Mouse (Mus musculus): ENCODE results near the gene Exosc10. TPM values are rescaled to one million over a fixed set of nuclear protein-coding genes. Genes with fewer than 3 reads are reported as not detected.
A peak's percentile ranks its signal among the peaks of the same experiment; 100 is the strongest.

The Exosc10 gene
- polyA plus RNA-seq, 1 experiment from 2014 or later: 30.0 TPM

- ATAC-seq (ENCODE audit: low FRiP score, low TSS enrichment): no peak
- Histone ChIP-seq H3K36me3 (ENCODE audit: control insufficient read depth, insufficient read depth, low read length) (peaks cover 31% of the 10 kb centered on the region), H3K9me3 (ENCODE audit: control insufficient read depth, low read length) (no peaks in the 10 kb centered on the region), H3K4me3 (ENCODE audit: low read depth, low read length) (no peak overlapping the region), H3K4me1 (replicated peaks; ENCODE audit: control insufficient read depth, insufficient read depth) (no peaks in the 10 kb centered on the region), H3K4me2 (replicated peaks; ENCODE audit: low read depth) (no peak overlapping the region), H3K9ac (ENCODE audit: low read length) (no peak overlapping the region), H3K27me3 (ENCODE audit: control insufficient read depth, insufficient read depth, low read length) (no peaks in the 10 kb centered on the region), H3K27ac (replicated peaks) (no peak overlapping the region)
- WGBS: 84% methylated on average over 9 of the region's 9 CpGs
- TF ChIP-seq EP300 (optimal IDR thresholded peaks at IDR 0.05) (no peak), CTCF (IDR thresholded peaks at IDR 0.05; ENCODE audit: low read depth) (no peak)
- DNase-seq (ENCODE audit: low spot score): no peak
These were observed 22.5 kb downstream of the Exosc10 start for GRCm38 (mm10) chr4:148580765-148581164.

GRCm38 (mm10) chr4:148581422-148581821 lies 23.2 kb downstream of the Exosc10 start:
- peaks cover 27% of the 10 kb centered on the region for H3K36me3 ChIP-seq (ENCODE audit: control insufficient read depth, insufficient read depth, low read length)
- WGBS: 81% methylated on average over 5 of the region's 5 CpGs
- no peak for ATAC-seq (ENCODE audit: low FRiP score, low TSS enrichment)
- no peak for DNase-seq (ENCODE audit: low spot score)
- H3K4me2 ChIP-seq (replicated peaks; ENCODE audit: low read depth): no peak overlapping the region
- H3K4me1 ChIP-seq (replicated peaks; ENCODE audit: control insufficient read depth, insufficient read depth): no peaks in the 10 kb centered on the region
- no peak overlapping the region for H3K27ac ChIP-seq (replicated peaks)
- H3K27me3 ChIP-seq (ENCODE audit: control insufficient read depth, insufficient read depth, low read length): no peaks in the 10 kb centered on the region
- no peak overlapping the region for H3K9ac ChIP-seq (ENCODE audit: low read length)
- TF ChIP-seq EP300 (optimal IDR thresholded peaks at IDR 0.05) (no peak), CTCF (IDR thresholded peaks at IDR 0.05; ENCODE audit: low read depth) (no peak)
- no peaks in the 10 kb centered on the region for H3K9me3 ChIP-seq (ENCODE audit: control insufficient read depth, low read length)
- H3K4me3 ChIP-seq (ENCODE audit: low read depth, low read length): no peak overlapping the region

- H3K36me3 ChIP-seq (ENCODE audit: control insufficient read depth, insufficient read depth, low read length): peaks cover 18% of the 10 kb centered on the region; the same call in 1 of the 2 replicates
- H3K27me3 ChIP-seq (ENCODE audit: control insufficient read depth, insufficient read depth, low read length): no peaks in the 10 kb centered on the region
- ATAC-seq (ENCODE audit: low FRiP score, low TSS enrichment) (no peak), DNase-seq (ENCODE audit: low spot score) (no peak)
- no peak overlapping the region for H3K4me3 ChIP-seq (ENCODE audit: low read depth, low read length)
- H3K27ac ChIP-seq (replicated peaks): no peak overlapping the region
- WGBS: 67% methylated on average over 4 of the region's 4 CpGs
- H3K9me3 ChIP-seq (ENCODE audit: control insufficient read depth, low read length): no peaks in the 10 kb centered on the region
- H3K4me2 ChIP-seq (replicated peaks; ENCODE audit: low read depth): no peak overlapping the region
- no peak overlapping the region for H3K9ac ChIP-seq (ENCODE audit: low read length)
- TF ChIP-seq EP300 (optimal IDR thresholded peaks at IDR 0.05): no peak
- no peak for TF ChIP-seq CTCF (IDR thresholded peaks at IDR 0.05; ENCODE audit: low read depth)
- H3K4me1 ChIP-seq (replicated peaks; ENCODE audit: control insufficient read depth, insufficient read depth): no peaks in the 10 kb centered on the region
These were observed 25.0 kb downstream of the Exosc10 start for GRCm38 (mm10) chr4:148583257-148583656.

GRCm38 (mm10) chr4:148586648-148587047 lies 28.4 kb downstream of the Exosc10 start:
- H3K4me3 ChIP-seq (ENCODE audit: low read depth, low read length): no peak overlapping the region
- TF ChIP-seq EP300 (optimal IDR thresholded peaks at IDR 0.05) (no peak), CTCF (IDR thresholded peaks at IDR 0.05; ENCODE audit: low read depth) (no peak)
- no peaks in the 10 kb centered on the region for H3K4me1 ChIP-seq (replicated peaks; ENCODE audit: control insufficient read depth, insufficient read depth)
- DNase-seq (ENCODE audit: low spot score): no peak
- H3K36me3 ChIP-seq (ENCODE audit: control insufficient read depth, insufficient read depth, low read length): peaks cover 2% of the 10 kb centered on the region; the same call in 1 of the 2 replicates
- ATAC-seq (ENCODE audit: low FRiP score, low TSS enrichment): no peak
- WGBS: 54% methylated on average over 9 of the region's 9 CpGs
- H3K27me3 ChIP-seq (ENCODE audit: control insufficient read depth, insufficient read depth, low read length): no peaks in the 10 kb centered on the region
- no peaks in the 10 kb centered on the region for H3K9me3 ChIP-seq (ENCODE audit: control insufficient read depth, low read length)
- no peak overlapping the region for H3K4me2 ChIP-seq (replicated peaks; ENCODE audit: low read depth)
- H3K27ac ChIP-seq (replicated peaks): no peak overlapping the region
- no peak overlapping the region for H3K9ac ChIP-seq (ENCODE audit: low read length)

- no peak for TF ChIP-seq EP300 (optimal IDR thresholded peaks at IDR 0.05)
- no peak for TF ChIP-seq CTCF (IDR thresholded peaks at IDR 0.05; ENCODE audit: low read depth)
- no peaks in the 10 kb centered on the region for H3K9me3 ChIP-seq (ENCODE audit: control insufficient read depth, low read length)
- peaks cover 5% of the 10 kb centered on the region; the same call in 1 of the 2 replicates for H3K36me3 ChIP-seq (ENCODE audit: control insufficient read depth, insufficient read depth, low read length)
- DNase-seq (ENCODE audit: low spot score) (no peak), ATAC-seq (ENCODE audit: low FRiP score, low TSS enrichment) (no peak)
- H3K27me3 ChIP-seq (ENCODE audit: control insufficient read depth, insufficient read depth, low read length): no peaks in the 10 kb centered on the region
- H3K4me1 ChIP-seq (replicated peaks; ENCODE audit: control insufficient read depth, insufficient read depth): 0 out of 2 replicates have a peak, but pooled peaks cover 4% of the 10 kb centered on the region
- H3K4me3 ChIP-seq (ENCODE audit: low read depth, low read length): no peak overlapping the region
- no peak overlapping the region for H3K9ac ChIP-seq (ENCODE audit: low read length)
- no peak overlapping the region for H3K27ac ChIP-seq (replicated peaks)
- H3K4me2 ChIP-seq (replicated peaks; ENCODE audit: low read depth): no peak overlapping the region
- WGBS: 77% methylated on average over 9 of the region's 9 CpGs
These were observed 30.6 kb downstream of the Exosc10 start for GRCm38 (mm10) chr4:148588793-148589192.

GRCm38 (mm10) chr4:148589565-148589964 lies 31.3 kb downstream of the Exosc10 start:
- Histone ChIP-seq H3K4me1 (replicated peaks; ENCODE audit: control insufficient read depth, insufficient read depth) (0 out of 2 replicates have a peak, but pooled peaks cover 4% of the 10 kb centered on the region), H3K4me3 (ENCODE audit: low read depth, low read length) (no peak overlapping the region), H3K36me3 (ENCODE audit: control insufficient read depth, insufficient read depth, low read length) (peaks cover 12% of the 10 kb centered on the region; the same call in 1 of the 2 replicates), H3K27ac (replicated peaks) (no peak overlapping the region), H3K9ac (ENCODE audit: low read length) (no peak overlapping the region), H3K4me2 (replicated peaks; ENCODE audit: low read depth) (0 out of 2 replicates have a peak overlapping the region, but pooled peaks have one; percentile 20), H3K9me3 (ENCODE audit: control insufficient read depth, low read length) (no peaks in the 10 kb centered on the region), H3K27me3 (ENCODE audit: control insufficient read depth, insufficient read depth, low read length) (no peaks in the 10 kb centered on the region)
- peak; percentile 78 for DNase-seq (ENCODE audit: low spot score)
- 38% methylated on average over 6 of the region's 8 CpGs for WGBS
- TF ChIP-seq CTCF (IDR thresholded peaks at IDR 0.05; ENCODE audit: low read depth) (no peak), EP300 (optimal IDR thresholded peaks at IDR 0.05) (no peak)
- ATAC-seq (ENCODE audit: low FRiP score, low TSS enrichment): peak; percentile 72
